ENCODE assay signal across 8 mouse cellular contexts in the genomic region with DNA sequence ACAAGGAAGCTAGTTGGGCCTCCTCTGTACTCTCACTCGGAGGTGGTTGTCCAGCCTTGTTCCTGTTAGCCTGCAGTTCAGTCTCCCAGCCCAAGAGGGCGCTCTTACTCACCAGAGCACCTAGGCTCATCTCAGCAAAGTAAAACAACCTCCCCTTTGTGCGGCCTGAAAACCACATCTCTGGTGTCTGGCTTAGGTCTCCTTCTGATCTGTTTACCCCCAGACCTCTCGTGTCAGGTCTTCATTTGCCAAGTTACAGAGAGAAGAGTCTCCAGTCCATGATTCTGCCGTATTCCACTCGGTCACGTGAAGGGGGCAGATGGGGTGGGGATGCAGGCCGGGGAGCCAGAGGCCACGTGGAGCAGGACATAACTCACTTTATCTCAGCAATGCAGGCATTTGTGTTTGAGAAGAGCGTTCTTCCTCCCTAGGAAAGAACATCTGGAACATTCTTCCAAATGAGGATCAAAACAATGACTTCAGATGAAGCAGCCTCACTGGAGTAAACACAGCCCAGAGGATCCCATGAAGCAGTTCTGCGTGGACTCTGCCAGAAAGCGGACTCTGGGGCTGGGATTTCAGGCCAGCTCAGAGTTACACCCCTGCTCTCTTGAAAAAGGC. TPM values are rescaled to one million over a fixed set of nuclear protein-coding genes. Genes with fewer than 3 reads are reported as not detected.
DNase-seq lines count a peak whose midpoint lies in the region; ATAC-seq and TF ChIP-seq lines count a peak whose summit lies in the region.

No protein-coding gene starts in this region.

- no peak for TF ChIP-seq POLR2A in CH12.LX (IDR thresholded peaks at IDR 0.05; ENCODE audit: low read depth, low read length)

- H3K36me3 ChIP-seq in CH12.LX (replicated peaks in 1 of 2; ENCODE audit: control insufficient read depth in 1 of 2, insufficient read depth in 1 of 2, low read length in 1 of 2): no peaks in the 10 kb centered on the region
- H3K36me3 ChIP-seq in embryonic facial prominence, embryonic 10.5 days (replicated peaks): no peaks in the 10 kb centered on the region
- H3K36me3 ChIP-seq in heart, embryonic 15.5 days: no peaks in the 10 kb centered on the region

- TF ChIP-seq RAD21 in CH12.LX (IDR thresholded peaks at IDR 0.05; ENCODE audit: low read depth, low read length): peak; percentile 57

- H3K27me3 ChIP-seq in CH12.LX (replicated peaks): peaks cover 75% of the 10 kb centered on the region
- H3K27me3 ChIP-seq in embryonic facial prominence, embryonic 10.5 days (replicated peaks; ENCODE audit: low read depth, poor library complexity, severe bottlenecking): no peaks in the 10 kb centered on the region
- H3K27me3 ChIP-seq in heart, embryonic 15.5 days: no peaks in the 10 kb centered on the region

- H3K79me2 ChIP-seq in CH12.LX (replicated peaks; ENCODE audit: control insufficient read depth, extremely low read depth, insufficient read depth, poor library complexity, severe bottlenecking): no peaks in the 10 kb centered on the region

- no peak overlapping the region for H3K4me2 ChIP-seq in CH12.LX (ENCODE audit: insufficient read depth, low read depth, poor library complexity, severe bottlenecking)
- no peak overlapping the region for H3K4me2 ChIP-seq in heart, embryonic 15.5 days

- no peaks in the 10 kb centered on the region for H3K9me3 ChIP-seq in CH12.LX (replicated peaks; ENCODE audit: low read length)
- no peaks in the 10 kb centered on the region for H3K9me3 ChIP-seq in embryonic facial prominence, embryonic 10.5 days
- no peaks in the 10 kb centered on the region for H3K9me3 ChIP-seq in heart, embryonic 15.5 days (replicated peaks)

- DNase-seq in CH12.LX (ENCODE audit: extremely low read depth): peak; percentile 53
- DNase-seq in adrenal gland, adult 2 months: peak; percentile 78
- peak; percentile 83 for DNase-seq in embryonic facial prominence, embryonic 10.5 days (ENCODE audit: low spot score)
- DNase-seq in layer of hippocampus, adult 18-20 months (ENCODE audit: low spot score in 2 of 2): peak; percentile 52 to 80
- DNase-seq in lung, postnatal 10 days: peak; percentile 89
- peak; percentile 41 to 48 for DNase-seq in right cerebral cortex, postnatal 36 days (ENCODE audit: low spot score in 2 of 2)
- peak; percentile 74 for DNase-seq in urinary bladder, postnatal 25 days (ENCODE audit: low spot score)

- no peak for TF ChIP-seq EP300 in CH12.LX (IDR thresholded peaks at IDR 0.05; ENCODE audit: low read length)

- TF ChIP-seq CTCF in CH12.LX (conservative IDR thresholded peaks at IDR 0.05 in 1 of 2, IDR thresholded peaks at IDR 0.05 in 1 of 2; ENCODE audit: low read depth in 2 of 2, low read length in 2 of 2): peak; percentile 76 to 78

- dilution Hi-C loops in CH12.LX (cut with MboI; ENCODE audit: extremely low pct_ligation_motif_present, extremely low pct_unique_long_range_greater_than_20kb, low sequenced_read_pairs): no loop called here

- H3K27ac ChIP-seq in CH12.LX (ENCODE audit: insufficient read depth, low read depth): no peak overlapping the region
- peak overlapping the region; percentile 85 for H3K27ac ChIP-seq in embryonic facial prominence, embryonic 10.5 days (replicated peaks)
- peak overlapping the region; percentile 64 for H3K27ac ChIP-seq in heart, embryonic 15.5 days

- in situ Hi-C loops in CH12.LX (cut with MboI; ENCODE audit: low pct_ligation_motif_present, low pct_unique_long_range_greater_than_20kb, low sequenced_read_pairs): no loop called here

- WGBS in embryonic facial prominence, embryonic 10.5 days: 57% methylated on average over 12 of the region's 12 CpGs
- WGBS in heart, embryonic 15.5 days: 43% methylated on average over 12 of the region's 12 CpGs

- no peak overlapping the region for H3K4me3 ChIP-seq in CH12.LX (replicated peaks in 1 of 3; ENCODE audit: low read depth in 2 of 3, low read length in 2 of 3, poor library complexity in 1 of 3)
- H3K4me3 ChIP-seq in embryonic facial prominence, embryonic 10.5 days: no peak overlapping the region
- no peak overlapping the region for H3K4me3 ChIP-seq in heart, embryonic 15.5 days

- peaks cover 0 to 4% of the 10 kb centered on the region in 2 experiments; a peak in 1 of 4 replicates for H3K4me1 ChIP-seq in CH12.LX (ENCODE audit: control insufficient read depth in 1 of 2, insufficient read depth in 2 of 2)
- peaks cover 66% of the 10 kb centered on the region for H3K4me1 ChIP-seq in embryonic facial prominence, embryonic 10.5 days
- no peaks in the 10 kb centered on the region for H3K4me1 ChIP-seq in heart, embryonic 15.5 days (replicated peaks)

- H3K9ac ChIP-seq in CH12.LX (ENCODE audit: insufficient read depth, low read depth): no peak overlapping the region
- no peak overlapping the region for H3K9ac ChIP-seq in heart, embryonic 15.5 days

- ATAC-seq in heart, embryonic 15.5 days (replicated peaks; ENCODE audit: insufficient number of reproducible peaks, insufficient read depth, low FRiP score, low read depth): peak; percentile 56; the same call in 1 of the 2 replicates

TF ChIP-seq in CH12.LX, 34 proteins besides CTCF, POLR2A, EP300 and RAD21:
- TF ChIP-seq SMC3 (IDR thresholded peaks at IDR 0.05; ENCODE audit: low read depth, low read length) (peak; percentile 45), HCFC1 (IDR thresholded peaks at IDR 0.05; ENCODE audit: low read depth, low read length) (no peak), MXI1 (IDR thresholded peaks at IDR 0.05; ENCODE audit: low read depth, low read length) (no peak), MAFK (IDR thresholded peaks at IDR 0.05; ENCODE audit: insufficient replicate concordance, low read length) (no peak)

RNA-seq across cellular contexts. Expression of gene Lect2, which starts 27.5 kb away (rescaled TPM):
- total RNA-seq in CH12.LX (2012; rRNA removed): not detected in 2 replicates
- total RNA-seq in CH12.LX (2014; rRNA removed): not detected in 2 replicates
- not detected in 2 replicates for polyA plus RNA-seq in CH12.LX (2012; ENCODE audit: insufficient read length, low read depth)
- total RNA-seq in adrenal gland, adult 2 months (2021): under 1 TPM in 1 of 2 experiments, not detected in 1; 0.49 TPM
- not detected in 2 replicates for polyA plus RNA-seq in adrenal gland, adult 2 months (2012; rRNA removed)
- polyA plus RNA-seq in embryonic facial prominence, embryonic 10.5 days (2016; fragmentation: Nextera tagmentation; extraction: Ambion mirVana): not detected in 2 replicates
- not detected in 2 replicates for polyA plus RNA-seq in heart, embryonic 15.5 days (2015; fragmentation: Nextera tagmentation; extraction: Ambion mirVana)
- total RNA-seq in layer of hippocampus, adult 18-20 months (2021): not detected

RNA-seq across cellular contexts. Expression of gene Tgfbi, which starts 33.5 kb away (rescaled TPM):
- total RNA-seq in CH12.LX (2012; rRNA removed): not detected in 2 replicates
- not detected in 2 replicates for total RNA-seq in CH12.LX (2014; rRNA removed)
- polyA plus RNA-seq in CH12.LX (2012; ENCODE audit: insufficient read length, low read depth): not detected in 2 replicates
- total RNA-seq in adrenal gland, adult 2 months (2021): 10 to 100 TPM; 30.7 to 69.6 TPM
- 80.5 and 129 TPM in 2 replicates for polyA plus RNA-seq in adrenal gland, adult 2 months (2012; rRNA removed)
- polyA plus RNA-seq in embryonic facial prominence, embryonic 10.5 days (2016; fragmentation: Nextera tagmentation; extraction: Ambion mirVana): 50.1 and 65.4 TPM in 2 replicates
- polyA plus RNA-seq in heart, embryonic 15.5 days (2015; fragmentation: Nextera tagmentation; extraction: Ambion mirVana): 36.9 and 49.0 TPM in 2 replicates
- total RNA-seq in layer of hippocampus, adult 18-20 months (2021): 1 to 10 TPM; 2.4 to 3.2 TPM

RNA-seq across cellular contexts. Expression of gene Fbxl21, which starts 53.5 kb away (rescaled TPM):
- total RNA-seq in CH12.LX (2012; rRNA removed) (not detected in 2 replicates), CH12.LX (2014; rRNA removed) (not detected in 2 replicates)
- not detected in 2 replicates for polyA plus RNA-seq in CH12.LX (2012; ENCODE audit: insufficient read length, low read depth)
- total RNA-seq in adrenal gland, adult 2 months (2021): 1 to 10 TPM; 4.0 to 6.5 TPM
- 1.5 and 2.9 TPM in 2 replicates for polyA plus RNA-seq in adrenal gland, adult 2 months (2012; rRNA removed)
- polyA plus RNA-seq in embryonic facial prominence, embryonic 10.5 days (2016; fragmentation: Nextera tagmentation; extraction: Ambion mirVana): 1.3 TPM in 2 replicates
- 0.92 and 0.99 TPM in 2 replicates for polyA plus RNA-seq in heart, embryonic 15.5 days (2015; fragmentation: Nextera tagmentation; extraction: Ambion mirVana)
- total RNA-seq in layer of hippocampus, adult 18-20 months (2021): 1 to 10 TPM; 6.7 to 8.5 TPM

Comparison
In these comparisons a context has a peak if more than half of its experiments do, and no peak if none do; other contexts are left out.
1. RNA of gene Tgfbi, which starts 33.5 kb away (polyA plus RNA-seq): 80.5 to 129 TPM in adrenal gland, adult 2 months, 50.1 to 65.4 TPM in embryonic facial prominence, embryonic 10.5 days and 36.9 to 49.0 TPM in heart, embryonic 15.5 days; not detected in CH12.LX; every median in the first group is over 10 times any median in the second.
2. Peak in every context shown above with its lines, with median percentiles within 50 percentile points of each other: DNase-seq.